Mouse (Mus musculus) megakaryocyte, embryonic 14.5 days (primary cell): ENCODE data around the gene Mllt6. TPM values are rescaled to one million over a fixed set of nuclear protein-coding genes. Genes with fewer than 3 reads are reported as not detected.

ENCODE experiments used
- H3K27me3 ChIP-seq: replicated peaks from 2 replicates; pipeline ENCODE3; 2012; ENCODE audit warnings: inconsistent platforms
- H3K36me3 ChIP-seq: replicated peaks from 2 replicates; pipeline ENCODE3; 2012; ENCODE audit warnings: low read length, inconsistent platforms, mixed read lengths
- H3K4me1 ChIP-seq: 2 replicates; pipeline ENCODE4 v1.6.1; 2012; ENCODE audit warnings: inconsistent platforms
- H3K4me3 ChIP-seq: replicated peaks from 2 replicates; pipeline ENCODE3; 2012; ENCODE audit warnings: moderate library complexity, mild to moderate bottlenecking, inconsistent platforms
- H3K9me3 ChIP-seq: 2 replicates; pipeline ENCODE4 v1.6.1; 2012; ENCODE audit warnings: inconsistent platforms
- FLI1 ChIP-seq: IDR thresholded peaks from 2 replicates; pipeline ENCODE4 v1.6.1; 2012; ENCODE audit warnings: low read length, inconsistent platforms, mixed read lengths
- GATA1 ChIP-seq: IDR thresholded peaks from 3 replicates; pipeline ENCODE4 v1.6.1; 2012; ENCODE audit warnings: mixed read lengths, low read length, inconsistent platforms, borderline replicate concordance
- polyA plus RNA-seq: library from polyadenylated mRNA; stranded (reverse); fragments of >175 nt; gene quantifications from 2 replicates; pipeline ENCODE4 v1.2.3, GENCODE M21; 2012; ENCODE audit warnings: low replicate concordance; ENCODE audit not compliant: insufficient read depth

The Mllt6 gene
- polyA plus RNA-seq, 1 experiment: 8.6 TPM

GRCm38 (mm10) chr11:97686322-97686908 is 23.2 kb downstream of the Mllt6 start:
- Histone ChIP-seq H3K4me3 (peak overlapping the region; percentile 77), H3K9me3 (no peaks in the 10 kb centered on the region), H3K36me3 (peaks cover 35% of the 10 kb centered on the region), H3K27me3 (peaks cover 28% of the 10 kb centered on the region), H3K4me1 (peaks cover 41% of the 10 kb centered on the region)
- TF ChIP-seq FLI1 (no peak), GATA1 (no peak)

GRCm38 (mm10) chr11:97687061-97687460 is 23.8 kb downstream of the Mllt6 start:
- H3K4me1 ChIP-seq: peaks cover 41% of the 10 kb centered on the region
- H3K4me3 ChIP-seq: no peak overlapping the region
- H3K9me3 ChIP-seq: no peaks in the 10 kb centered on the region
- H3K36me3 ChIP-seq: peaks cover 35% of the 10 kb centered on the region
- no peak for TF ChIP-seq FLI1
- H3K27me3 ChIP-seq: peaks cover 28% of the 10 kb centered on the region

GRCm38 (mm10) chr11:97689861-97690260 is 26.6 kb downstream of the Mllt6 start:
- H3K36me3 ChIP-seq: peaks cover 48% of the 10 kb centered on the region
- no peak overlapping the region for H3K4me3 ChIP-seq
- no peaks in the 10 kb centered on the region for H3K9me3 ChIP-seq
- no peak for TF ChIP-seq GATA1
- TF ChIP-seq FLI1: no peak
- peaks cover 19% of the 10 kb centered on the region for H3K27me3 ChIP-seq
- peaks cover 27% of the 10 kb centered on the region for H3K4me1 ChIP-seq

- Histone ChIP-seq H3K9me3 (no peaks in the 10 kb centered on the region), H3K4me3 (no peak overlapping the region), H3K27me3 (no peaks in the 10 kb centered on the region), H3K36me3 (peaks cover 45% of the 10 kb centered on the region), H3K4me1 (peaks cover 30% of the 10 kb centered on the region)
- no peak for TF ChIP-seq GATA1
Measured at GRCm38 (mm10) chr11:97694435-97694834, 31.2 kb downstream of the Mllt6 start.

GRCm38 (mm10) chr11:97694921-97695711 is 31.9 kb downstream of the Mllt6 start:
- Histone ChIP-seq H3K4me1 (peaks cover 32% of the 10 kb centered on the region), H3K36me3 (peaks cover 41% of the 10 kb centered on the region), H3K4me3 (no peak overlapping the region), H3K27me3 (no peaks in the 10 kb centered on the region), H3K9me3 (no peaks in the 10 kb centered on the region)
- no peak for TF ChIP-seq GATA1
- no peak for TF ChIP-seq FLI1

- Histone ChIP-seq H3K27me3 (peaks cover under 1% of the 10 kb centered on the region), H3K9me3 (no peaks in the 10 kb centered on the region), H3K4me3 (no peak overlapping the region), H3K4me1 (peaks cover 39% of the 10 kb centered on the region), H3K36me3 (peaks cover 34% of the 10 kb centered on the region)
- no peak for TF ChIP-seq FLI1
- no peak for TF ChIP-seq GATA1
Measured at GRCm38 (mm10) chr11:97695712-97696401, 32.6 kb downstream of the Mllt6 start.

GRCm38 (mm10) chr11:97696669-97697068 is 33.5 kb downstream of the Mllt6 start:
- Histone ChIP-seq H3K36me3 (peaks cover 26% of the 10 kb centered on the region), H3K27me3 (peaks cover 3% of the 10 kb centered on the region), H3K4me3 (no peak overlapping the region), H3K9me3 (no peaks in the 10 kb centered on the region), H3K4me1 (peaks cover 47% of the 10 kb centered on the region)
- TF ChIP-seq FLI1: no peak
- TF ChIP-seq GATA1: no peak

GRCm38 (mm10) chr11:97697199-97697890 is 34.1 kb downstream of the Mllt6 start:
- no peak overlapping the region for H3K4me3 ChIP-seq
- peaks cover 3% of the 10 kb centered on the region for H3K27me3 ChIP-seq
- TF ChIP-seq FLI1: no peak
- TF ChIP-seq GATA1: no peak
- no peaks in the 10 kb centered on the region for H3K9me3 ChIP-seq
- H3K36me3 ChIP-seq: peaks cover 19% of the 10 kb centered on the region
- H3K4me1 ChIP-seq: peaks cover 54% of the 10 kb centered on the region

GRCm38 (mm10) chr11:97697891-97698529 is 34.8 kb downstream of the Mllt6 start:
- peaks cover 3% of the 10 kb centered on the region for H3K27me3 ChIP-seq
- H3K4me3 ChIP-seq: peak overlapping the region; percentile 100
- H3K36me3 ChIP-seq: peaks cover 12% of the 10 kb centered on the region
- peaks cover 58% of the 10 kb centered on the region for H3K4me1 ChIP-seq
- no peaks in the 10 kb centered on the region for H3K9me3 ChIP-seq
- TF ChIP-seq FLI1: no peak
- TF ChIP-seq GATA1: no peak
